Mouse (Mus musculus): ENCODE results near the gene Arhgap42. TPM values are rescaled to one million over a fixed set of nuclear protein-coding genes. Genes with fewer than 3 reads are reported as not detected.

Arhgap42 gene
- polyA plus RNA-seq, 1 experiment = not detected

- TF ChIP-seq POLR2A (IDR thresholded peaks at IDR 0.05; ENCODE audit: insufficient read depth, low read depth, low read length) (no peak), CTCF (IDR thresholded peaks at IDR 0.05; ENCODE audit: insufficient read depth, low read depth, low read length) (no peak)
- H3K27ac ChIP-seq (ENCODE audit: insufficient read depth, low read depth, low read length) = no peak overlapping the region
Measured at GRCm38 (mm10) chr9:9245994-9246393, 7.1 kb upstream of the Arhgap42 start.

GRCm38 (mm10) chr9:9243834-9244233 is 4.9 kb upstream of the Arhgap42 start:
- no peak for TF ChIP-seq CTCF (IDR thresholded peaks at IDR 0.05; ENCODE audit: insufficient read depth, low read depth, low read length)
- no peak for TF ChIP-seq POLR2A (IDR thresholded peaks at IDR 0.05; ENCODE audit: insufficient read depth, low read depth, low read length)
- Histone ChIP-seq H3K4me3 (ENCODE audit: insufficient read depth, low read depth, low read length) (no peak overlapping the region), H3K4me1 (ENCODE audit: control insufficient read depth, insufficient read depth, low read length) (peaks cover 5% of the 10 kb centered on the region; the same call in 1 of the 2 replicates), H3K27ac (ENCODE audit: insufficient read depth, low read depth, low read length) (no peak overlapping the region)
- 79% methylated on average over 4 of the region's 4 CpGs for WGBS

More at GRCm38 (mm10) chr9:9245994-9246393, 7.1 kb upstream of the Arhgap42 start:
- H3K4me1 ChIP-seq (ENCODE audit: control insufficient read depth, insufficient read depth, low read length) = peaks cover 1% of the 10 kb centered on the region; the same call in 1 of the 2 replicates
- H3K4me3 ChIP-seq (ENCODE audit: insufficient read depth, low read depth, low read length) = no peak overlapping the region

GRCm38 (mm10) chr9:9241202-9241795 is 2.4 kb upstream of the Arhgap42 start:
- H3K4me3 ChIP-seq (ENCODE audit: insufficient read depth, low read depth, low read length) = no peak overlapping the region
- WGBS = 60% methylated on average over 7 of the region's 7 CpGs
- H3K27ac ChIP-seq (ENCODE audit: insufficient read depth, low read depth, low read length) = no peak overlapping the region
- H3K4me1 ChIP-seq (ENCODE audit: control insufficient read depth, insufficient read depth, low read length) = peaks cover 5% of the 10 kb centered on the region; the same call in 1 of the 2 replicates
- TF ChIP-seq CTCF (IDR thresholded peaks at IDR 0.05; ENCODE audit: insufficient read depth, low read depth, low read length) = no peak
- no peak for TF ChIP-seq POLR2A (IDR thresholded peaks at IDR 0.05; ENCODE audit: insufficient read depth, low read depth, low read length)

GRCm38 (mm10) chr9:9237511-9237910 is 1.4 kb downstream of the Arhgap42 start:
- H3K27ac ChIP-seq (ENCODE audit: insufficient read depth, low read depth, low read length) = no peak overlapping the region
- TF ChIP-seq POLR2A (IDR thresholded peaks at IDR 0.05; ENCODE audit: insufficient read depth, low read depth, low read length) = no peak
- no peak for TF ChIP-seq CTCF (IDR thresholded peaks at IDR 0.05; ENCODE audit: insufficient read depth, low read depth, low read length)
- peaks cover 5% of the 10 kb centered on the region; the same call in 1 of the 2 replicates for H3K4me1 ChIP-seq (ENCODE audit: control insufficient read depth, insufficient read depth, low read length)
- WGBS = 48% methylated on average over 5 of the region's 5 CpGs
- no peak overlapping the region for H3K4me3 ChIP-seq (ENCODE audit: insufficient read depth, low read depth, low read length)

- TF ChIP-seq CTCF (IDR thresholded peaks at IDR 0.05; ENCODE audit: insufficient read depth, low read depth, low read length) (no peak), POLR2A (IDR thresholded peaks at IDR 0.05; ENCODE audit: insufficient read depth, low read depth, low read length) (no peak)
- Histone ChIP-seq H3K4me3 (ENCODE audit: insufficient read depth, low read depth, low read length) (no peak overlapping the region), H3K27ac (ENCODE audit: insufficient read depth, low read depth, low read length) (no peak overlapping the region), H3K4me1 (ENCODE audit: control insufficient read depth, insufficient read depth, low read length) (no peaks in the 10 kb centered on the region)
- WGBS = 51% methylated on average over 3 of the region's 3 CpGs
Measured at GRCm38 (mm10) chr9:9229662-9230061, 9.2 kb downstream of the Arhgap42 start.

- H3K4me3 ChIP-seq (ENCODE audit: insufficient read depth, low read depth, low read length) = no peak overlapping the region
- TF ChIP-seq CTCF (IDR thresholded peaks at IDR 0.05; ENCODE audit: insufficient read depth, low read depth, low read length) (no peak), POLR2A (IDR thresholded peaks at IDR 0.05; ENCODE audit: insufficient read depth, low read depth, low read length) (no peak)
- 76% methylated on average over 1 of the region's 1 CpGs for WGBS
- no peak overlapping the region for H3K27ac ChIP-seq (ENCODE audit: insufficient read depth, low read depth, low read length)
- H3K4me1 ChIP-seq (ENCODE audit: control insufficient read depth, insufficient read depth, low read length) = no peaks in the 10 kb centered on the region
Measured at GRCm38 (mm10) chr9:9224837-9225236, 14.1 kb downstream of the Arhgap42 start.

- H3K4me1 ChIP-seq (ENCODE audit: control insufficient read depth, insufficient read depth, low read length) = no peaks in the 10 kb centered on the region
- no peak for TF ChIP-seq CTCF (IDR thresholded peaks at IDR 0.05; ENCODE audit: insufficient read depth, low read depth, low read length)
- no peak for TF ChIP-seq POLR2A (IDR thresholded peaks at IDR 0.05; ENCODE audit: insufficient read depth, low read depth, low read length)
- 85% methylated on average over 3 of the region's 3 CpGs for WGBS
- H3K4me3 ChIP-seq (ENCODE audit: insufficient read depth, low read depth, low read length) = no peak overlapping the region
- no peak overlapping the region for H3K27ac ChIP-seq (ENCODE audit: insufficient read depth, low read depth, low read length)
Measured at GRCm38 (mm10) chr9:9223384-9223783, 15.5 kb downstream of the Arhgap42 start.

GRCm38 (mm10) chr9:9221950-9222486 is 16.9 kb downstream of the Arhgap42 start:
- Histone ChIP-seq H3K4me1 (ENCODE audit: control insufficient read depth, insufficient read depth, low read length) (no peaks in the 10 kb centered on the region), H3K27ac (ENCODE audit: insufficient read depth, low read depth, low read length) (no peak overlapping the region), H3K4me3 (ENCODE audit: insufficient read depth, low read depth, low read length) (no peak overlapping the region)
- no peak for TF ChIP-seq POLR2A (IDR thresholded peaks at IDR 0.05; ENCODE audit: insufficient read depth, low read depth, low read length)
- no peak for TF ChIP-seq CTCF (IDR thresholded peaks at IDR 0.05; ENCODE audit: insufficient read depth, low read depth, low read length)
- 94% methylated on average over 3 of the region's 3 CpGs for WGBS

GRCm38 (mm10) chr9:9221185-9221584 is 17.7 kb downstream of the Arhgap42 start:
- Histone ChIP-seq H3K27ac (ENCODE audit: insufficient read depth, low read depth, low read length) (no peak overlapping the region), H3K4me3 (ENCODE audit: insufficient read depth, low read depth, low read length) (no peak overlapping the region), H3K4me1 (ENCODE audit: control insufficient read depth, insufficient read depth, low read length) (no peaks in the 10 kb centered on the region)
- no peak for TF ChIP-seq CTCF (IDR thresholded peaks at IDR 0.05; ENCODE audit: insufficient read depth, low read depth, low read length)
- TF ChIP-seq POLR2A (IDR thresholded peaks at IDR 0.05; ENCODE audit: insufficient read depth, low read depth, low read length) = no peak
- WGBS = 92% methylated on average over 4 of the region's 4 CpGs
